Mouse (Mus musculus) heart, adult 2 months (tissue): ENCODE measurements around the gene Kdm5c.

Experiments
- CTCF ChIP-seq: fragments of 200-600 bp; IDR thresholded peaks from 2 replicates; pipeline ENCODE4 v1.8.1; 2022; ENCODE audit warnings: antibody characterized with exemption, mild to moderate bottlenecking, moderate library complexity
- EP300 ChIP-seq: fragments of 200-500 bp; IDR thresholded peaks from 2 replicates; pipeline ENCODE4 v1.6.1; 2011; ENCODE audit warnings: low read depth, low read length, control low read depth; ENCODE audit not compliant: insufficient read depth
- POLR2A ChIP-seq: fragments of 200-500 bp; IDR thresholded peaks from 2 replicates; pipeline ENCODE4 v1.6.1; 2011; ENCODE audit warnings: mild to moderate bottlenecking, low read depth, low read length, control low read depth; ENCODE audit not compliant: insufficient read depth

- TF ChIP-seq EP300 (no peak), CTCF (no peak), POLR2A (no peak)
Measured at GRCm38 (mm10) chrX:152191266-152191665, 41.6 kb upstream of the Kdm5c start.
